Mouse (Mus musculus) embryo, embryonic 9.5 days (tissue): ENCODE measurements at regions not wholly inside any gene's neighbourhood (a gene's known extent, or its start where the extent isn't known, plus 50 kb on each side); places are given as distances from the start of the nearest gene placed in this dataset.
A peak's percentile ranks its signal among the peaks of the same experiment; 100 is the strongest.

Experiments
- DNase-seq: peaks from one replicate; pipeline ENCODE4 v3.0.0-alpha.2; 2017; ENCODE audit errors: extremely low spot score

GRCm38 (mm10) chr13:84565644-84566532 lies 343.8 kb downstream of the Tmem161b start:
- DNase-seq: no peak

GRCm38 (mm10) chr13:84566533-84566832 lies 344.4 kb downstream of the Tmem161b start:
- no peak for DNase-seq

GRCm38 (mm10) chr13:84569371-84569770 lies 347.3 kb downstream of the Tmem161b start:
- DNase-seq: no peak

GRCm38 (mm10) chr13:84570206-84570605 lies 348.1 kb downstream of the Tmem161b start:
- no peak for DNase-seq

GRCm38 (mm10) chr13:84570984-84571844 lies 349.1 kb downstream of the Tmem161b start:
- DNase-seq: peak; percentile 67

- no peak for DNase-seq
Measured at GRCm38 (mm10) chr13:84571845-84572193, 349.7 kb downstream of the Tmem161b start.

GRCm38 (mm10) chr13:84572231-84572630 lies 350.1 kb downstream of the Tmem161b start:
- DNase-seq: no peak

GRCm38 (mm10) chr13:84596585-84597142 lies 374.6 kb downstream of the Tmem161b start:
- DNase-seq: no peak

- DNase-seq: no peak
Measured at GRCm38 (mm10) chr13:84602612-84603011, 380.5 kb downstream of the Tmem161b start.

GRCm38 (mm10) chr13:84612497-84612896 lies 390.4 kb downstream of the Tmem161b start:
- peak; percentile 72 for DNase-seq

GRCm38 (mm10) chr13:84613004-84613403 lies 390.9 kb downstream of the Tmem161b start:
- no peak for DNase-seq

- DNase-seq: no peak
Measured at GRCm38 (mm10) chr13:84624691-84625090, 402.6 kb downstream of the Tmem161b start.

GRCm38 (mm10) chr13:84625527-84625926 lies 403.4 kb downstream of the Tmem161b start:
- peak; percentile 31 for DNase-seq

GRCm38 (mm10) chr13:84625927-84626326 lies 403.8 kb downstream of the Tmem161b start:
- DNase-seq: peak; percentile 39

GRCm38 (mm10) chr13:84626397-84626796 lies 404.3 kb downstream of the Tmem161b start:
- peak; percentile 15 for DNase-seq

GRCm38 (mm10) chr13:84630686-84631085 lies 408.6 kb downstream of the Tmem161b start:
- no peak for DNase-seq

- no peak for DNase-seq
Measured at GRCm38 (mm10) chr13:84632493-84632892, 410.4 kb downstream of the Tmem161b start.

- no peak for DNase-seq
Measured at GRCm38 (mm10) chr13:84636831-84637230, 414.7 kb downstream of the Tmem161b start.

GRCm38 (mm10) chr13:84637606-84638005 lies 415.5 kb downstream of the Tmem161b start:
- no peak for DNase-seq

- DNase-seq: no peak
Measured at GRCm38 (mm10) chr13:84638401-84638934, 416.4 kb downstream of the Tmem161b start.

- peak; percentile 49 for DNase-seq
Measured at GRCm38 (mm10) chr13:84639087-84640022, 417.3 kb downstream of the Tmem161b start.
